In genomic region chr2:173080785-173081241, GRCm38 (mm10) we compare ENCODE assay signal across 8 mouse cellular contexts. TPM values are rescaled to one million over a fixed set of nuclear protein-coding genes. Genes with fewer than 3 reads are reported as not detected.
A peak's percentile ranks its signal among the peaks of the same experiment; 100 is the strongest.
DNase-seq lines count a peak whose midpoint lies in the region; ATAC-seq lines count a peak whose summit lies in the region.

No protein-coding gene starts in this region.

- peak; percentile 83 for DNase-seq in ZHBTc4 (ENCODE audit: low read depth, low spot score)
- DNase-seq in gastrocnemius, postnatal 14 days = peak; percentile 81
- DNase-seq in induced T-regulatory cell, adult 2 months (ENCODE audit: low read depth) = peak; percentile 89
- DNase-seq in left cerebral cortex, adult 8-10 months (ENCODE audit: low spot score in 2 of 2) = peak; percentile 19 to 48
- peak; percentile 51 for DNase-seq in right cerebral cortex, adult 18-20 months
- DNase-seq in urinary bladder, postnatal 10 days (ENCODE audit: low spot score) = peak; percentile 41

- H3K9me3 ChIP-seq in megakaryocyte, embryonic 14.5 days = peaks cover 6% of the 10 kb centered on the region; the same call in 1 of the 2 replicates

- peak overlapping the region; percentile 72 for H3K4me3 ChIP-seq in megakaryocyte, embryonic 14.5 days (replicated peaks)

- H3K27me3 ChIP-seq in megakaryocyte, embryonic 14.5 days (replicated peaks) = peaks cover 7% of the 10 kb centered on the region

- no peaks in the 10 kb centered on the region for H3K36me3 ChIP-seq in megakaryocyte, embryonic 14.5 days (replicated peaks; ENCODE audit: low read length)

- intact Hi-C loops in gastrocnemius, postnatal 14 days (cut with DNase I; ENCODE audit: low total_unique reads) = no loop called here

- ATAC-seq in common myeloid progenitor, adult 5-6 weeks (replicated peaks; ENCODE audit: low read depth, poor library complexity, severe bottlenecking) = peak; percentile 60

- peaks cover 70% of the 10 kb centered on the region for H3K4me1 ChIP-seq in megakaryocyte, embryonic 14.5 days

RNA-seq across cellular contexts. Expression of gene Ctcfl, which starts 38.5 kb away (rescaled TPM):
- total RNA-seq in common myeloid progenitor, adult 5-6 weeks (2017) = not detected in 2 replicates
- not detected for total RNA-seq in gastrocnemius, postnatal 14 days (2021)
- under 1 TPM in 1 of 4 experiments, not detected in 3; 0.21 TPM for total RNA-seq in left cerebral cortex, adult 8-10 months (2022)
- not detected in 2 replicates for polyA plus RNA-seq in megakaryocyte, embryonic 14.5 days (2012; ENCODE audit: insufficient read depth, low replicate concordance)

Comparison
In these comparisons a context has a peak if more than half of its experiments do, and no peak if none do; other contexts are left out.
1. Peak in every context shown above with its lines: DNase-seq, ATAC-seq and H3K4me3 ChIP-seq.
2. DNase-seq: peak in every context shown above with its lines; median percentile 89 in induced T-regulatory cell, adult 2 months; 83 in ZHBTc4; 81 in gastrocnemius, postnatal 14 days; 51 in right cerebral cortex, adult 18-20 months; 41 in urinary bladder, postnatal 10 days; 34 in left cerebral cortex, adult 8-10 months.